18 mouse cellular contexts compared by ENCODE assay signal in genomic region chr1:69027816-69028215, GRCm38 (mm10).
"Had no signal": no experiment of that assay in that cellular context is flagged by ENCODE, and none has a peak within 500 bp of the region (broad histone marks: within the 10 kb centered on the region; RNA-seq: fewer than 3 reads in every experiment).

No protein-coding gene starts in this region.

- H3K4me3 ChIP-seq: intestine, embryonic 15.5 days; kidney, embryonic 15.5 days; left cerebral cortex, adult 2 months; liver, embryonic 13.5 days; myocyte; neural tube, embryonic 13.5 days; stomach, embryonic 15.5 days had no signal

- H3K27ac ChIP-seq: intestine, embryonic 15.5 days; kidney, embryonic 15.5 days; left cerebral cortex, adult 2 months; liver, embryonic 13.5 days; neural tube, embryonic 13.5 days; stomach, embryonic 15.5 days had no signal

- H3K9me3 ChIP-seq: intestine, embryonic 15.5 days; kidney, embryonic 15.5 days; liver, embryonic 13.5 days; neural tube, embryonic 13.5 days; stomach, embryonic 15.5 days had no signal

- DNase-seq: kidney, adult 11 months; kidney, adult 8-10 months; kidney, postnatal 10 days; kidney, postnatal 36 days; layer of hippocampus, postnatal 36 days; liver, embryonic 13.5 days; lung, adult 2 months; lung, postnatal 14 days; lung, postnatal 4 days; right cerebral cortex, postnatal 25 days; spleen, adult 18-20 months; thymus, postnatal 25 days had no signal

- H3K9ac ChIP-seq: intestine, embryonic 15.5 days; kidney, embryonic 15.5 days; liver, embryonic 13.5 days; neural tube, embryonic 13.5 days; stomach, embryonic 15.5 days had no signal

- H3K27me3 ChIP-seq: intestine, embryonic 15.5 days; kidney, embryonic 15.5 days; liver, embryonic 13.5 days; neural tube, embryonic 13.5 days; stomach, embryonic 15.5 days had no signal

- H3K4me2 ChIP-seq: intestine, embryonic 15.5 days; kidney, embryonic 15.5 days; liver, embryonic 13.5 days; neural tube, embryonic 13.5 days; stomach, embryonic 15.5 days had no signal

- H3K4me1 ChIP-seq: intestine, embryonic 15.5 days; liver, embryonic 13.5 days; stomach, embryonic 15.5 days had no signal

- ATAC-seq: intestine, embryonic 15.5 days had no signal

- H3K36me3 ChIP-seq: intestine, embryonic 15.5 days; kidney, embryonic 15.5 days; liver, embryonic 13.5 days; neural tube, embryonic 13.5 days; stomach, embryonic 15.5 days had no signal
